Mouse (Mus musculus) liver, adult 2 months (tissue): Measurements from ENCODE around the gene Galnt18. TPM values are rescaled to one million over a fixed set of nuclear protein-coding genes. Genes with fewer than 3 reads are reported as not detected.

Source experiments
- DNase-seq: peaks from one replicate; pipeline ENCODE4 v3.0.0-alpha.2; 2011; ENCODE audit warnings: low read depth, low spot score; ENCODE audit errors: extremely low read depth
- H3K27ac ChIP-seq: fragments of 200-500 bp; replicated peaks from 2 replicates; pipeline ENCODE4 v1.5.1; 2012; ENCODE audit warnings: low read depth, mild to moderate bottlenecking, control low read depth, inconsistent platforms, low read length; ENCODE audit not compliant: insufficient read depth
- H3K27me3 ChIP-seq: fragments of 200-500 bp; 2 replicates; pipeline ENCODE4 v1.6.1; 2012; ENCODE audit warnings: mild to moderate bottlenecking, moderate library complexity, low read length, inconsistent platforms; ENCODE audit not compliant: control insufficient read depth, insufficient read depth
- H3K36me3 ChIP-seq: fragments of 200-500 bp; 2 replicates; pipeline ENCODE4 v1.6.1; 2012; ENCODE audit warnings: low read length, inconsistent platforms; ENCODE audit not compliant: control insufficient read depth, insufficient read depth
- H3K4me1 ChIP-seq: fragments of 200-500 bp; 2 replicates; pipeline ENCODE4 v1.6.1; 2011; ENCODE audit warnings: low read length; ENCODE audit not compliant: control insufficient read depth, insufficient read depth
- H3K4me3 ChIP-seq: fragments of 200-500 bp; 2 replicates; pipeline ENCODE4 v1.5.1; 2011; ENCODE audit warnings: low read depth, mild to moderate bottlenecking, control low read depth, low read length, moderate library complexity; ENCODE audit not compliant: insufficient read depth
- H3K79me2 ChIP-seq: fragments of 200-500 bp; 2 replicates; pipeline ENCODE4 v1.6.1; 2012; ENCODE audit warnings: inconsistent platforms, mild to moderate bottlenecking, low read length, moderate library complexity; ENCODE audit not compliant: control insufficient read depth, insufficient read depth
- H3K9ac ChIP-seq: fragments of 200-500 bp; 2 replicates; pipeline ENCODE4 v1.6.1; 2012; ENCODE audit warnings: low read depth, mild to moderate bottlenecking, control low read depth, inconsistent platforms, low read length
- CTCF ChIP-seq: fragments of 200-500 bp; IDR thresholded peaks from 2 replicates; pipeline ENCODE4 v1.5.1; 2011; ENCODE audit warnings: low read depth, low read length, control low read depth
- POLR2A ChIP-seq: fragments of 200-500 bp; IDR thresholded peaks from 2 replicates; pipeline ENCODE4 v1.6.1; 2011; ENCODE audit warnings: low read length, control low read depth; ENCODE audit not compliant: insufficient read depth; ENCODE audit errors: extremely low read depth
- WGBS: fragments of 180-500 bp; shearing (Covaris S2); methylation state at CpG from one replicate; pipeline ENCODE4 v1.1.7; 2018; 5-methylcytosine and 5-hydroxymethylcytosine counted together
- polyA plus RNA-seq: library from polyadenylated mRNA; depleted of rRNA; stranded (reverse); fragments of >200 nt; gene quantifications from 2 replicates; pipeline ENCODE4 v1.2.3, GENCODE M21; 2012
- total RNA-seq: library from RNA; depleted of rRNA; stranded (reverse); fragments of >200 nt; gene quantifications from 2 replicates; pipeline ENCODE4 v1.2.3, GENCODE M21; 2014

The Galnt18 gene
- total and polyA plus RNA-seq, 2 experiments: 1.0 to 1.4 TPM

DNA sequence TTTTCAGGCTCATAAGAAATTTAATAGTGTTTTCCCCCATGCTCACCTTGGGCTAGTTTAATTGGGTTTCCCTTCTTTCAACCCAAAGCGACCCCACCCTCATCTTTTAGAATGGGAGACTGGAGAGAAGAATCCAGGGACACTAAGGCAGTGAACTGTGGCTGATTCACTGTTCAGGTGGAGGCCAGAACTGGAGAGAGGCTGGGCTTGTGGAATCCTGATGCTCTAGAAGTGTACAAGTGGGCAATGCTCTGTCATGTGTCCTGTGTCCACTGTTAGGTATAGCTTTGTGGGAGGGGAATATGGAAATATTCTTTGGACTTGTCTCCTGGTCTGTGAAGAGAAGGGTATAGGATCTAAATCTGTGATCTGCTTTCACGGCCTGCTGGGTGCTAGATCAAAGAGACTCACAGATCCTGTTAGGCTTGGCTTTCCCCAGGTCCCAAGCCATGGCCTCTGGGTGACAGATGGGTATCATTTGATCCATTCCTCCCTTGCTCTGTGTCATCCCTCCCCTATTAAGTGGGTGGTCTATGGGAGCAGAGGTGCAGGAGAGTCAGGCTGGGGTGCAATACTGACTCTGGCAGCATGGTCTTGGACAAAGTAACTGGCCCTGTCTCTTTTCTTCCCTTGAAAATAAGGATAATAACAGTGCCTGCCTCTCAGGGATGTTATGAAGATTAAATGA lies 270.5 kb downstream of the Galnt18 start:
- H3K9ac ChIP-seq: no peak overlapping the region
- H3K4me3 ChIP-seq: no peak overlapping the region
- H3K36me3 ChIP-seq: no peaks in the 10 kb centered on the region
- H3K79me2 ChIP-seq: no peaks in the 10 kb centered on the region
- no peak for DNase-seq
- no peak overlapping the region for H3K27ac ChIP-seq
- TF ChIP-seq CTCF (no peak), POLR2A (no peak)
- H3K4me1 ChIP-seq: no peaks in the 10 kb centered on the region
- H3K27me3 ChIP-seq: no peaks in the 10 kb centered on the region
- 81% methylated on average over 2 of the region's 2 CpGs for WGBS

DNA sequence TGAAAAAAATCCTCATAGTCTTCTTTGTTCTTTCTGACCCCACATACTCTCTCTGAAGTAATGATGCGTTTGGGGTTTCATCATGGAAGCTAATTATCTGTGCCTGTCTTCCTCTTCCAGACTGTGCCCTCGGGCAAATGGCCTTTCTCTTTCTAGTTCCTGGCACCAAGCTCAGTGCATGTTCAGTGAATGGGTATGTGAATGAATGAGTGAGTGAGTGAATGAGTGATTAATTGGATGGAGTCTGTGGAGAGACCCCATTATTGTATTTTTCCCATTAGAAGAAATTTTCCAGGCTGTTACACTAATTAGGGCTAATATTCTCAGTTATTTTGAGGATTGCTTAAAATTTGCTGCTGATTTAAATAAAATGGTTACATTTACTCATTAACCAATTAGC lies 279.2 kb downstream of the Galnt18 start:
- H3K4me1 ChIP-seq: no peaks in the 10 kb centered on the region
- H3K27ac ChIP-seq: no peak overlapping the region
- H3K36me3 ChIP-seq: no peaks in the 10 kb centered on the region
- TF ChIP-seq POLR2A: no peak
- no peak for TF ChIP-seq CTCF
- no peak overlapping the region for H3K4me3 ChIP-seq
- H3K9ac ChIP-seq: no peak overlapping the region
- 76% methylated on average over 2 of the region's 2 CpGs for WGBS
- no peak for DNase-seq
- no peaks in the 10 kb centered on the region for H3K79me2 ChIP-seq
- H3K27me3 ChIP-seq: no peaks in the 10 kb centered on the region

DNA sequence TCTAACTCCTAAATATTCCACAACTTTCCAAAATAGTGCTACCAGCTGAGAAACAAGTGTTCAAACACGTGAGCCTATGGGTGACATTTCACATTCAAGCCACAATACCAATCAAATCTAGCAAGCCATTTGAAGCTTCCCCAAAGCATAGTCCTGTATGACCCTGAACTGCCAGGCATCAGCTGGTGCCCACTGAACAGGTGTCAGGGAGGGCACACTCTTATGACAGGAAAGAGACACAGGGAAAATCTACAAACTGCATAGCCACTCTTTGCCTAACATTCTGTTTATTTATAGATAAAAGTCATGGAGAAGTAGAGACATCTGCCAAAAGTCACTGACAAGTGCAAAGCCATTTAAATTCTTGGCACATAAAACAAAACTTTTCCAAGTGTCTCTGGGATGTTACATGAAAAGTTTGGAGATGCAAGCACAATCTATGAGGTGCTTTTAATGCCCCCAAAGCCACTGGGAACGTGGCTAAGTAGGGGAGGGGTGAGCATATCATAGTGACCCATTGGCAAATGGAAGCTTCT lies 280.5 kb downstream of the Galnt18 start:
- Histone ChIP-seq H3K9ac (no peak overlapping the region), H3K79me2 (no peaks in the 10 kb centered on the region), H3K36me3 (no peaks in the 10 kb centered on the region), H3K27ac (no peak overlapping the region), H3K4me1 (no peaks in the 10 kb centered on the region), H3K27me3 (no peaks in the 10 kb centered on the region), H3K4me3 (no peak overlapping the region)
- TF ChIP-seq CTCF (no peak), POLR2A (no peak)
- no peak for DNase-seq
- WGBS: 57% methylated on average over 2 of the region's 2 CpGs

DNA sequence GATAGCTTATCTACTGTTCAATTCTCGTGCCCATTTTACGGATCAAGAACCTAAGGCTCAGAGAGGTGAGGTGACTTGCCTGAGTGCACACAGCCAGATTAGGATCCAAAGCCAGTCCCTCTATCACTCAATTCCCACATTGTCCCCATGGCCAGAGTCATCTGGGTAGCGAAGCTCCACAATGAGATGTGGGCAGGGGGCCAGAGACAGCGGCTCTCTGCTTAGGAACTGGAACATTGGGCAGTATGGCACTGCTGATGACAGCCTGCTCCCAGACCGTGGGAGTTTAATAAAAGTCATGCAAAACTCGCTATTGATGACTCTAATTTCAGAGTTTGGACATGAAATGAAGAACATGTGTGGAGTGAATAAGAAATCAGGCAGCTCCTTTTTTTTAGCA lies 282.6 kb downstream of the Galnt18 start:
- Histone ChIP-seq H3K9ac (no peak overlapping the region), H3K79me2 (no peaks in the 10 kb centered on the region), H3K27me3 (no peaks in the 10 kb centered on the region), H3K4me1 (no peaks in the 10 kb centered on the region), H3K27ac (no peak overlapping the region), H3K4me3 (no peak overlapping the region), H3K36me3 (no peaks in the 10 kb centered on the region)
- WGBS: 90% methylated on average over 6 of the region's 6 CpGs
- no peak for DNase-seq
- TF ChIP-seq POLR2A (no peak), CTCF (no peak)

DNA sequence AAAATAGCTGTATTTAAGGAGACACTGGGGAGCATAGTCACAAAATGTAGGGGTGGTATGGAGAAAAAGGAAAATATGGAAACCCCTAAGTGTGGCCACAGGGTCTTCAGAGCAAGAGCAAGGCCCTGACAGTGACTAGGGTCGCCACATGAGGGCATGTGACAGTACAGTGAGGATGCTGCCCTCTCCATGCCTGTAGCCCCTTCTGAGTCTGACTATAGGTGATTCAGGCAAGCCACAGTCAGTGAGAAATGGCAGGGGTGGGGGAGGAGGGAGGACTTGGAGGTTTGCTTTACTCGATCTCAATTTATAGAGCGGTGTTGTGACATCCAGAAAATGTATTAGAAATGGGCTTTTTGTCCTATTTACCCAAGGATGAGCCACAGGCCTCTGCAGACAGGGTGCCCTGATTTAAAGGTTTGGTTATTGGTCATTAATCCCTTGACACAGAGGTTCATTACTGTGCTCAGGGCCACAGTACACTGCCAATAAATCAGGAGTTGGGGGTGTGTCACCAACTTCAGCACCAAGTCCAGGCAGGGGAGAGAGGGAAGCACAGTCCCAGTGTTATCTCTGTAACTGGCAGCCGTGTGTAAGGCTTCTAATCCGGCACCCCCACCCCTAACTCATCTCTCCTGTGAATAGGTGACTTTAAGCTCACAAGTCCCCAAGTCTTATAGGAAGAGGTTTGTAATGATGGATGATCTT lies 287.4 kb downstream of the Galnt18 start:
- DNase-seq: no peak
- WGBS: 78% methylated on average over 5 of the region's 5 CpGs

More for the DNA sequence above, 287.4 kb downstream of the Galnt18 start:
- no peaks in the 10 kb centered on the region for H3K27me3 ChIP-seq
- H3K4me1 ChIP-seq: no peaks in the 10 kb centered on the region; the same call in 1 of the 2 replicates
- TF ChIP-seq POLR2A (no peak), CTCF (no peak)
- H3K79me2 ChIP-seq: no peaks in the 10 kb centered on the region
- H3K27ac ChIP-seq: no peak overlapping the region
- no peak overlapping the region for H3K4me3 ChIP-seq
- no peaks in the 10 kb centered on the region for H3K36me3 ChIP-seq
- H3K9ac ChIP-seq: no peak overlapping the region
